Mouse (Mus musculus) megakaryocyte, embryonic 14.5 days (primary cell): ENCODE measurements around the gene Smurf1.

Source experiments
- FLI1 ChIP-seq: IDR thresholded peaks from 2 replicates; pipeline ENCODE4 v1.6.1; 2012; ENCODE audit warnings: low read length, inconsistent platforms, mixed read lengths
- GATA1 ChIP-seq: IDR thresholded peaks from 3 replicates; pipeline ENCODE4 v1.6.1; 2012; ENCODE audit warnings: mixed read lengths, low read length, inconsistent platforms, borderline replicate concordance

- no peak for TF ChIP-seq GATA1
- no peak for TF ChIP-seq FLI1
These were observed 2.2 kb downstream of the Smurf1 start for GRCm38 (mm10) chr5:144963401-144963800.
